ENCODE assay signal across 15 mouse cellular contexts in genomic region chr1:13870631-13871286, GRCm38 (mm10).
DNase-seq lines count a peak whose midpoint lies in the region; ATAC-seq lines count a peak whose summit lies in the region.
"Had no signal": no experiment of that assay in that cellular context is flagged by ENCODE, and none has a peak within 500 bp of the region (broad histone marks: within the 10 kb centered on the region; RNA-seq: fewer than 3 reads in every experiment).

No protein-coding gene starts in this region.

- H3K36me3 ChIP-seq in hindbrain, embryonic 15.5 days: no peaks in the 10 kb centered on the region
- H3K36me3 ChIP-seq in hindbrain, embryonic 11.5 days (ENCODE audit: control insufficient read depth, insufficient read depth, low read length): no peaks in the 10 kb centered on the region
- no peaks in the 10 kb centered on the region for H3K36me3 ChIP-seq in neural tube, embryonic 15.5 days

- intact Hi-C loops in heart, postnatal 36 days (cut with DNase I): no loop called here
- intact Hi-C loops in heart, postnatal 25 days (cut with DNase I): no loop called here

- H3K27ac ChIP-seq in hindbrain, embryonic 15.5 days (replicated peaks): no peak overlapping the region
- no peak overlapping the region for H3K27ac ChIP-seq in hindbrain, embryonic 11.5 days (ENCODE audit: low read depth, low read length)
- no peak overlapping the region for H3K27ac ChIP-seq in neural tube, embryonic 15.5 days (replicated peaks)
- H3K27ac ChIP-seq: heart, adult 2 months; liver, embryonic 14.5 days had no signal

- no peak overlapping the region for H3K4me3 ChIP-seq in hindbrain, embryonic 15.5 days
- H3K4me3 ChIP-seq in hindbrain, embryonic 11.5 days (ENCODE audit: low read depth, low read length): no peak overlapping the region
- H3K4me3 ChIP-seq in neural tube, embryonic 15.5 days (replicated peaks): no peak overlapping the region
- H3K4me3 ChIP-seq: heart, adult 2 months had no signal

- DNase-seq in hindbrain, embryonic 11.5 days (ENCODE audit: low spot score): no peak
- no peak for DNase-seq in neural tube, embryonic 10.5 days (ENCODE audit: extremely low spot score, low spot score)
- DNase-seq in left cerebral cortex, adult 18-20 months (ENCODE audit: low spot score in 2 of 2): peak; percentile 11 to 14
- peak; percentile 3 to 37 for DNase-seq in right cerebral cortex, postnatal 36 days (ENCODE audit: low spot score in 2 of 2)
- DNase-seq in heart, postnatal 36 days: no peak
- no peak for DNase-seq in heart, postnatal 25 days (ENCODE audit: low spot score)
- DNase-seq: cerebellum, adult 18-20 months; heart, adult 2 months; kidney, adult 11 months; kidney, postnatal 36 days; lung, postnatal 4 days; thymus, postnatal 14 days had no signal

- H3K9me3 ChIP-seq in hindbrain, embryonic 15.5 days: no peaks in the 10 kb centered on the region
- H3K9me3 ChIP-seq in hindbrain, embryonic 11.5 days (ENCODE audit: control insufficient read depth, low read length): no peaks in the 10 kb centered on the region
- no peaks in the 10 kb centered on the region for H3K9me3 ChIP-seq in neural tube, embryonic 15.5 days (replicated peaks)

- H3K9ac ChIP-seq in hindbrain, embryonic 15.5 days: no peak overlapping the region
- no peak overlapping the region for H3K9ac ChIP-seq in hindbrain, embryonic 11.5 days (ENCODE audit: low read depth, low read length)
- no peak overlapping the region for H3K9ac ChIP-seq in neural tube, embryonic 15.5 days (replicated peaks)
- H3K9ac ChIP-seq: liver, embryonic 14.5 days had no signal

- ATAC-seq in hindbrain, embryonic 15.5 days (ENCODE audit: low FRiP score, low read depth): peak; percentile 77; the same call in 1 of the 2 replicates
- ATAC-seq in hindbrain, embryonic 11.5 days (ENCODE audit: low FRiP score): no peak
- 0 out of 2 replicates have a peak, but pooled peaks have one; percentile 59 for ATAC-seq in neural tube, embryonic 15.5 days (ENCODE audit: low FRiP score)

- H3K27me3 ChIP-seq in hindbrain, embryonic 15.5 days: no peaks in the 10 kb centered on the region
- no peaks in the 10 kb centered on the region for H3K27me3 ChIP-seq in hindbrain, embryonic 11.5 days (ENCODE audit: control insufficient read depth, insufficient read depth, low read length)
- H3K27me3 ChIP-seq in neural tube, embryonic 15.5 days (replicated peaks): no peaks in the 10 kb centered on the region

- WGBS in hindbrain, embryonic 15.5 days: 62% methylated on average over 3 of the region's 3 CpGs
- WGBS in hindbrain, embryonic 11.5 days: 73% methylated on average over 3 of the region's 3 CpGs
- WGBS in neural tube, embryonic 15.5 days: 66% methylated on average over 3 of the region's 3 CpGs

- no peaks in the 10 kb centered on the region for H3K4me1 ChIP-seq in hindbrain, embryonic 15.5 days (replicated peaks)
- no peaks in the 10 kb centered on the region for H3K4me1 ChIP-seq in hindbrain, embryonic 11.5 days (replicated peaks; ENCODE audit: control insufficient read depth, insufficient read depth, low read length)
- H3K4me1 ChIP-seq in neural tube, embryonic 15.5 days: no peaks in the 10 kb centered on the region

- H3K4me2 ChIP-seq in hindbrain, embryonic 15.5 days: no peak overlapping the region
- H3K4me2 ChIP-seq in hindbrain, embryonic 11.5 days (replicated peaks; ENCODE audit: low read depth, low read length): no peak overlapping the region
- no peak overlapping the region for H3K4me2 ChIP-seq in neural tube, embryonic 15.5 days

Comparison
In these comparisons a context has a peak if more than half of its experiments do, and no peak if none do; other contexts are left out.
1. DNase-seq: peak in left cerebral cortex, adult 18-20 months (2 of 2) and right cerebral cortex, postnatal 36 days (2 of 2); none in hindbrain, embryonic 11.5 days (single experiment), neural tube, embryonic 10.5 days (single experiment), heart, postnatal 36 days (0 of 2) and heart, postnatal 25 days (single experiment).